Mouse (Mus musculus) thymus, adult 2 months (tissue): Measurements from ENCODE around the gene Myl9. TPM values are rescaled to one million over a fixed set of nuclear protein-coding genes. Genes with fewer than 3 reads are reported as not detected.

ENCODE experiments used
- DNase-seq: peaks from one replicate; pipeline ENCODE4 v3.0.0; 2021
- H3K27ac ChIP-seq: fragments of 200-500 bp; 2 replicates; pipeline ENCODE4 v1.5.1; 2012; ENCODE audit warnings: low read length, control low read depth; ENCODE audit not compliant: control insufficient read depth, insufficient read depth
- H3K27me3 ChIP-seq: fragments of 200-500 bp; 2 replicates; pipeline ENCODE4 v1.6.1; 2012; ENCODE audit warnings: mild to moderate bottlenecking, low read length, moderate library complexity, mixed read lengths; ENCODE audit not compliant: control insufficient read depth, insufficient read depth
- H3K36me3 ChIP-seq: fragments of 200-500 bp; 2 replicates; pipeline ENCODE4 v1.6.1; 2012; ENCODE audit warnings: mild to moderate bottlenecking, low read length, moderate library complexity; ENCODE audit not compliant: control insufficient read depth, insufficient read depth
- H3K4me1 ChIP-seq: fragments of 200-500 bp; replicated peaks from 2 replicates; pipeline ENCODE4 v1.6.1; 2012; ENCODE audit warnings: low read length; ENCODE audit not compliant: control insufficient read depth, insufficient read depth
- H3K4me3 ChIP-seq: fragments of 200-500 bp; 2 replicates; pipeline ENCODE4 v1.5.1; 2012; ENCODE audit warnings: mild to moderate bottlenecking, low read length, control low read depth, moderate library complexity; ENCODE audit not compliant: control insufficient read depth, insufficient read depth
- CTCF ChIP-seq: fragments of 200-500 bp; IDR thresholded peaks from 2 replicates; pipeline ENCODE4 v1.5.1; 2012; ENCODE audit warnings: mild to moderate bottlenecking, control low read depth, low read length, moderate library complexity, borderline replicate concordance; ENCODE audit not compliant: control insufficient read depth, poor library complexity, insufficient read depth; ENCODE audit errors: extremely low read depth
- POLR2A ChIP-seq: fragments of 200-500 bp; IDR thresholded peaks from 2 replicates; pipeline ENCODE4 v1.6.1; 2012; ENCODE audit warnings: mild to moderate bottlenecking, low read length, control low read depth, moderate library complexity; ENCODE audit not compliant: control insufficient read depth, poor library complexity, insufficient read depth; ENCODE audit errors: extremely low read depth
- WGBS: fragments of 180-500 bp; shearing (Covaris S2); methylation state at CpG from one replicate; pipeline ENCODE4 v1.1.7; 2018; 5-methylcytosine and 5-hydroxymethylcytosine counted together
- polyA plus RNA-seq: library from polyadenylated mRNA; depleted of rRNA; stranded (reverse); fragments of >200 nt; gene quantifications from 2 replicates; pipeline ENCODE4 v1.2.3, GENCODE M21; 2012

The Myl9 gene
- polyA plus RNA-seq, 1 experiment = 32.3 TPM

GRCm38 (mm10) chr2:156744414-156744813 is 30.8 kb upstream of the Myl9 start:
- Histone ChIP-seq H3K27ac (no peak overlapping the region), H3K4me3 (no peak overlapping the region), H3K36me3 (no peaks in the 10 kb centered on the region), H3K27me3 (no peaks in the 10 kb centered on the region), H3K4me1 (peaks cover 5% of the 10 kb centered on the region; the same call in 1 of the 2 replicates)
- 96% methylated on average over 5 of the region's 5 CpGs for WGBS
- TF ChIP-seq POLR2A (no peak), CTCF (no peak)
- DNase-seq = no peak

- 93% methylated on average over 3 of the region's 3 CpGs for WGBS
- Histone ChIP-seq H3K27me3 (no peaks in the 10 kb centered on the region), H3K27ac (no peak overlapping the region), H3K4me3 (no peak overlapping the region), H3K4me1 (no peaks in the 10 kb centered on the region), H3K36me3 (no peaks in the 10 kb centered on the region)
- TF ChIP-seq POLR2A (no peak), CTCF (no peak)
- no peak for DNase-seq
These were observed 27.9 kb upstream of the Myl9 start for GRCm38 (mm10) chr2:156747315-156747714.

DNA sequence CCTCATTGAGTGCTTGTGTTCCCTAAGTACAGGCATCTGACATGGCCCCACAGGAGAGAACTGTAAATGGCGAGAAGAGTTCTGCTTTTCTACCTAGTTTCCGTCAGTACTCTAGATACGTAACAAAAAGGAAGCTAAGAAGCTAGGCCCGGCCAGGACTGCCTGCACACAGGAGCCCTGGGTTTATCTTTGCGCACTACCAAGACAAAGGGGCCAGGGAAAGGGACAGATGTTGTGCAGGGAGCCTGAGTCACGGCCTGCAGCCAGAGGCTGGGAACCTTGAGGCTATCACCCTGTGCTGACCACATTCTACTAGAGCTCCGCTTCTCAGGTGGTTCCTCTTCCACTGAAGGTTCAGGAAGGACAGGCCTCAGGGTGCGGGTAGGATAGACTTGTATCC is 25.5 kb upstream of the Myl9 start:
- no peaks in the 10 kb centered on the region for H3K36me3 ChIP-seq
- 84% methylated on average over 8 of the region's 8 CpGs for WGBS

DNA sequence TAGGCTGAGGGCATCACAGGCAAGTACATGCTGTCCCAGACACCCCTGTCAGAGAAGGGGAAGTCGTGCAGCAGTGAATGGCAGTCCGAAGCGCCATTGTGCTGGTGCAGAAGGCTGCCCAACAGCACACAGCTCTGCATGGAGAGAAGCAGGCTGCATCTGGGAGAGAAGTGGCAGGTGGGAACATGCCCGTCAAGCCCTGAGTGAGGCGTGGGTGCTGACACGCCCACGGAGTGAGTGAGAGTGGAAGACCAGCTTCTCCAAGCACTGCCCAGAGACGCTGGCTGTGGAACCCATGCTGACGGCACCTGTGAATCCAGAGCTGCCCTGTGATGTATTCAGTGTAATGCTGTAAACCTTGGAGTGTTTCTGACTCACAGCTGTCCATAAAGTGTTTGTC is 18.3 kb upstream of the Myl9 start:
- peaks cover 9% of the 10 kb centered on the region; the same call in 1 of the 2 replicates for H3K36me3 ChIP-seq

More for the DNA sequence above, 25.5 kb upstream of the Myl9 start:
- Histone ChIP-seq H3K4me1 (no peaks in the 10 kb centered on the region), H3K4me3 (no peak overlapping the region), H3K27me3 (no peaks in the 10 kb centered on the region), H3K27ac (no peak overlapping the region)
- TF ChIP-seq CTCF (no peak), POLR2A (no peak)
- no peak for DNase-seq

GRCm38 (mm10) chr2:156760843-156761505 is 14.2 kb upstream of the Myl9 start:
- Histone ChIP-seq H3K27me3 (no peaks in the 10 kb centered on the region), H3K36me3 (peaks cover 7% of the 10 kb centered on the region; the same call in 1 of the 2 replicates), H3K27ac (no peak overlapping the region), H3K4me1 (no peaks in the 10 kb centered on the region), H3K4me3 (no peak overlapping the region)
- TF ChIP-seq POLR2A (no peak), CTCF (no peak)
- WGBS = 91% methylated on average over 5 of the region's 5 CpGs
- DNase-seq = peak; percentile 35

More for the DNA sequence above, 18.3 kb upstream of the Myl9 start:
- H3K27ac ChIP-seq = no peak overlapping the region
- no peaks in the 10 kb centered on the region for H3K4me1 ChIP-seq
- WGBS = 95% methylated on average over 9 of the region's 9 CpGs
- no peaks in the 10 kb centered on the region for H3K27me3 ChIP-seq
- no peak for DNase-seq
- TF ChIP-seq POLR2A = no peak
- TF ChIP-seq CTCF = no peak
- no peak overlapping the region for H3K4me3 ChIP-seq

DNA sequence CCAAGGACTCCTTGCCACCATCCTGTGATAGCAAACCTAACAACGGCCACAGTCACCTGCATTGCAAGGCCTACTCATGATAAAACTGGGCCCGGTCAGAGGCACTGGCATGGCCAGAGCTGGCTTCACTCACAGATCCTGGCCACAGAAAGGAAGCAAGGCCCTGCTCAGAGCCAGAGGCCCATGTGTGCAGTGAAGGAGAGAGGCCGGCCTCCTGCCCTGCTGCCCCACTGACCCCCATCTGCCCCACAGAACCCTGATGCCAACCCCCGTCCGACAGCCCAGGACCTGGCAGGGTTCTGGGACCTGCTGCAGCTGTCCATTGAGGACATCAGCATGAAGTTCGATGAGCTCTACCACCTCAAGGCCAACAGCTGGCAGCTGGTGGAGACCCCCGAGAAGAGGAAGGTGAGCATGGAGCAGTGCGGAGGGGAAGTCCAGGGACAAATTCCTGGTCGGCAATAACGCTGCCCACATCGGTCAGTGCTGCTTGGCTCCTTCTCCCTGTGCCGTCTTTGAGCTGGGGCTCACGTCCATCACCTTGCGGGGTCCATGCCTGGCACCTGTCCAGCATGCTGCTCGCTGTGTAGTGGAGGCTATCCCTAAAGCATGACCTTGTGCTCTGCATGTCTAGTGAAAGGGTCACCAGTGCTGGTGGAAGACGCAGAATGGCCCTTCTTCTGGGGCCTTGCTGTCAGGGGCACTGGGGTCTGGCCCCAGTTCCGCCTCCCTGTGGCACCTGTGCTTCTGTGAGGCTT is 13.5 kb upstream of the Myl9 start:
- no peaks in the 10 kb centered on the region for H3K36me3 ChIP-seq
- no peak overlapping the region for H3K27ac ChIP-seq
- no peak overlapping the region for H3K4me3 ChIP-seq
- no peaks in the 10 kb centered on the region for H3K4me1 ChIP-seq
- TF ChIP-seq POLR2A = no peak
- TF ChIP-seq CTCF = no peak
- DNase-seq = no peak
- H3K27me3 ChIP-seq = no peaks in the 10 kb centered on the region
- WGBS = 96% methylated on average over 17 of the region's 17 CpGs

GRCm38 (mm10) chr2:156762499-156762898 is 12.7 kb upstream of the Myl9 start:
- H3K27ac ChIP-seq = no peak overlapping the region
- no peak for TF ChIP-seq CTCF
- no peak for TF ChIP-seq POLR2A
- DNase-seq = no peak

More at GRCm38 (mm10) chr2:156762499-156762898, 12.7 kb upstream of the Myl9 start:
- Histone ChIP-seq H3K4me1 (no peaks in the 10 kb centered on the region), H3K27me3 (no peaks in the 10 kb centered on the region), H3K36me3 (no peaks in the 10 kb centered on the region), H3K4me3 (no peak overlapping the region)
- 97% methylated on average over 21 of the region's 21 CpGs for WGBS
